Mouse (Mus musculus) thymus, adult 2 months (tissue): ENCODE data around the gene Egfl8.

Experiments used
- CTCF ChIP-seq: fragments of 200-500 bp; IDR thresholded peaks from 2 replicates; pipeline ENCODE4 v1.5.1; 2012; ENCODE audit warnings: mild to moderate bottlenecking, control low read depth, low read length, moderate library complexity, borderline replicate concordance; ENCODE audit not compliant: control insufficient read depth, poor library complexity, insufficient read depth; ENCODE audit errors: extremely low read depth
- POLR2A ChIP-seq: fragments of 200-500 bp; IDR thresholded peaks from 2 replicates; pipeline ENCODE4 v1.6.1; 2012; ENCODE audit warnings: mild to moderate bottlenecking, low read length, control low read depth, moderate library complexity; ENCODE audit not compliant: control insufficient read depth, poor library complexity, insufficient read depth; ENCODE audit errors: extremely low read depth

GRCm38 (mm10) chr17:34661121-34661591 is 45.4 kb upstream of the Egfl8 start:
- no peak for TF ChIP-seq CTCF
- TF ChIP-seq POLR2A, result no peak
